Mouse (Mus musculus) lung, adult 2 months (tissue): Measurements from ENCODE around the gene Fam169b.

Experiments used
- CTCF ChIP-seq: fragments of 200-500 bp; IDR thresholded peaks from 2 replicates; pipeline ENCODE4 v1.5.1; 2011; ENCODE audit warnings: mild to moderate bottlenecking, low read length, control low read depth; ENCODE audit not compliant: insufficient read depth
- POLR2A ChIP-seq: fragments of 200-500 bp; IDR thresholded peaks from 2 replicates; pipeline ENCODE4 v1.6.1; 2011; ENCODE audit warnings: low read depth, mild to moderate bottlenecking, control low read depth, low read length, borderline replicate concordance; ENCODE audit errors: extremely low read depth

GRCm38 (mm10) chr7:68323051-68323450 lies 49.4 kb downstream of the Fam169b start:
- no peak for TF ChIP-seq CTCF
- TF ChIP-seq POLR2A = no peak
